Mouse (Mus musculus) forelimb bud, embryonic 11.5 days (tissue): Measurements from ENCODE around the gene Gm9821.

Source experiments
- DNase-seq: peaks from one replicate; pipeline ENCODE4 v3.0.0-alpha.2; 2012; ENCODE audit warnings: low read depth, low spot score

Gene Gm9821

DNA sequence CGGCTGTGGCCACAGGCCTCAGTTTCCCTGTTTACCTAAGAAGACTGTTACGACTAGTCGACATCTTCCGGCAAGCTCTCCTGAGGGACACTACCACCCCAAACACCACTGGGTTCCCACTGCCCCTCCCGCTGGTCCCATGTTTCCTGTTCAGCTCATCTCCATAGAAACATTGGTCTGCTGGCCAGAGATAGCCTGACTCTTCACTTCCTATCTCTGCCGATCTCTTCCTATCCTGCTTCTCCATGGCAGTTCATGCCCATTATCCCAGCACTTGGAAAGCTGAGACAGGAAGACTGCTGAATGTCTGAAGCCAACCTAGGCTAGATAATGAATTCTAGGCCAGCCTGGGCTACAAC is 2.6 kb downstream of the Gm9821 start:
- no peak for DNase-seq

DNA sequence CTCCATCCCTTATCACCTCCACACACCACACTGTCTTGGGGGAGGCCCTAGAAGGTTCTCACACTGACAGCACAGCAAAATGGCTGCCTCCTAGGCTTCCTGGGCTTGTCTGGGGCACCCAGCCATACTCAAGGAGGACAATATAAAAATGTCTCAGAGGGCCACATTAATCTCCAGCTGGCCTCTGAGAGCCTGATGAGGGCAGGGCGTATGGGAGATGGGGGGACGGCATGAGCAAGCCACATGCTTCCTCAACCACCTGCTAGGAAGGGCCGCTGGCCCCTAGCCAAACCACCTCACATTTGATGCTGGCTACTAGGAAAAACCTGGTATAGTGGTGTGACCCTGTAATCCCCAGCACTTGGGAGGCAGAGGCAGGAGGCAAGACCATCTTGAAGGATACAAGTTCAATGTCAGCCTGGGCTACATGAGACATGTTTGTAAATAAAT is 3.3 kb downstream of the Gm9821 start:
- no peak for DNase-seq

DNA sequence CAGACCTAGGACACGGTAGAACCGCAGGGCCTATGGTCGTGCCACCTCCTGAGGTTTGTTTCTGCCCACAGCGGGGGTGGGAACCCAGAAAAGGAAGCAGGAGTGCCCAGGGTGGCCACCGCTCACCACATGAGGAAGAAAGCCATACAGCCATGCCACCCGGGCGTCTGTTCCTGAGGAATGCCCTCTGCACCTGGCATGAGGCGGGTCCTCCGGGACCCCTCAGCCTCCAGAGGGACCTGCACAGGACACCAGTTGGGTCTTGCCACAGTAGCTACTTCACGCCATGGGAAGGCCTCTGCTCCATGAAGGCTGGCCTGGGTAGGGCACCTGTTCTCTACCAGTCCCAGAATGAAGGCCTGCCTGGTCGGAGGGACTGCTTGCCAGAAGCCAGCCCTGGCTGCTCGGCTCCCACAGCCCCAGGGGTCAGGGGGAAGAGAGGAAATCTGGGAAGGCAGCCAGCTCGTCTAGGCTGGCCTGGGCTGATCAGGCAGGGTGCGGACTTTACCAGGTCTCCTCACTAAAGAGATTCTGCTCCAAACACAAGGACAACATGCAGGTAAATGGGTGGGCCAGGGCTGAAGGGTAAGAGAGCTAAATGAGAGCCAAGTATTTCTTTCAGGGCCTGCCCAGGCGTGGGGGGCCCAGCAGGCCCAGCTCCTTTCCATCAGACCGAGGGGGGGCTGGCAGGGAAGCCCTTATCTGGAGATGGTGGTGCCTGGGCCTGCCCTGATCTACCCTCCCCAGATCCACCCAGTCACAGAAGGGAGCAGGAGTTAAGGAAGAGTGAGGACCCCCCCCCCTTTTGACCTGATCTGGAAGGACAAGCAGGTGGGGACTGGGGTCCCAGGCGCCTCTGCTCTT is 4.1 kb downstream of the Gm9821 start:
- DNase-seq, result no peak

DNA sequence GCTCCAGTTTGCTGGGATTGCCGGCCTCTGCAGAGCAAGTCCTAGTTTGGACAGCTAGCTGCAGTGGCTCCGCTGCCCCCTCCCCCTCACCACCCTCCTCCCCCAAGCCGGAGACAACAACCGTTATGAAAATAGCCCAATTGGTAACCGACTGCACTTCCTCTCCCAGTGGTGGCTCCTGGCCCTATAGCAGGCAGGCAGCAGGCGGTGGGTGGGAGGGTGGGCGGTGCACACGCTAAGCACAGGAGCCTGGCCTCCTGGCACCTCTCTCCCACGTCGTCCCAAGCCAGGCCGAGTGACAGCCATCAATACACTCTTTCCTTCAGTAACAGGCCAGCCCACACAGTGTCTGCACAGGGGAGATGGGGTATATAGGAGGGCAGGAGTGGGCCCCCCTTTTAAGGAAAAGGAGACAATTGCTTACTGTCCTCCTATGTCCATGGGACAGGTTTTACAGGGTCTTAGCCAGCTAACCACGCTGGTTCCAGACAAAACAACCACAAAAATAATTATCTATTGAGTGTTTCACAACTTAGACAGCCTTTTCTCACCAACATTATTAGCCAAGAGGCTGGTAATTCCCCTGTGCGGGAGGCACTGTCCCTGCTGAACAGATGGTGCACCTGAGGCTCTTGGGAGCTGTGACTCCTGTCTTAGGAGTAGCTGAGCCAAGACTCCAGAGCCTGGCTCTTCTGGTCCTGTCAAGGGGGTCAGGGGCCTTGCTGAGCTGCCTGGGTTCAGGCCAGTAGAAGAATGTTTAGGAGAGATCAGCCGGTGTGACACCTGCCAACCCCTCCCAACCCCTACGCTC is 5.0 kb downstream of the Gm9821 start:
- DNase-seq, result no peak

DNA sequence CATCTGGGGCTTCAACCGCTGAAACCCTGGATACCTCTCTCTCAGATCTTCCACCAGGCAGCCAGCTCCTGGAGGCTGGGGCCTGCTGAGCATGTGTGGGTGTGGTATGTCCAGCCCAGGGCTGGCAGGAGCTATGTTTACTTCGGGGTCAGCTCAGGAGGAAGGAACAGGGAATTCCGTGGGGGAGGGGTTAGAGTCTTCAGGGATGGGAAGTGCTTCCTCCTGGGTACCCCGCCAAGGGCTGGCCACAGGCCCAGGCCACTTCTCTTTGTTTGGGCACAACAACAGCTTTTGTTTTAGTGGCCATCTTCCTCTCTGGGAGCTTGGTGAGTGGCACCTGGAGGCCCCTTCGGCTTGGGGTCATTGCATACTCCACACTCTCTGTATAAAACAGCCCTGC is 8.3 kb downstream of the Gm9821 start:
- DNase-seq, result no peak

DNA sequence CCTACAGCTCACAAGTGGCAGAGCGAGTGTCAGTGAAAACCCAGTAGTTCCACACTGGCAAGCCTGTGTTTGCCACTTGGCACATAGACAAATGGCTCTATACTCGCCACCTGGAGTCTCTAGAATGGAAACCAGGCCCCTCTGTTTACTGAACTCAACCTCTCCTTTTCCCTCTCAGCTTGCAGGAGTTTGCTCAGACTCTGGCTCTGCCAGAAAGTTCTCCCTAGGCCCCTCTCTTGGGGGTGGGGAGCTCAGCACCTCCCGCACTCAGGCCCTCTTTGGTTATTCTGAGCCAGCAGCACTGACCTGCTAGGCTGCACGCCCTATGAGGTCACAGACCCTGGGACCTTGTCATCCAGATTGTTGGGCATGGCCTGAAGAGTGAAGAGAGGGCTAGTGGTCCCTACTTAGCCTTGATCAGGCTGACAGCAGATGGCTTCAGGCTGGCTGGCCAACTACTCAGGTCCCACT is 9.7 kb downstream of the Gm9821 start:
- DNase-seq, result no peak

DNA sequence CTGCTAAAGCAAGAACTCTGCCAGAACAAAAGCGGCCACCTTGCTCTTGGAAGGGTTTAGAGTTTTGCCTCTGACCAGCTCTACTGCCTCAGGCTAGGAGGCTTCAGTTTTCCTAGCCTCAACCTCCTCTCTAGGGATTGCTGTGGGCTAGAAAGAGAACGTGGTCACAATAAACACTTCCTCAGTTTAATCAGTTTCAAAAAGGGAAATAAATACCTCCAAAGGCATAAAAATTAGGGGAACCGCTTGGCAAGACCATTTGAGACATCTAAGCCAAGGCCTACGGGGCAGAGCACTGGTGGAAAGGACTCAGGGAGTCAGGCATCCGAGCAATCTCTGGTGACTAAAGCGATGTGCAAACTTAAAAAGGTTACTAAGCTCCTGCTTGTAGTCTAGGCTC is 10.4 kb downstream of the Gm9821 start:
- DNase-seq, result no peak

DNA sequence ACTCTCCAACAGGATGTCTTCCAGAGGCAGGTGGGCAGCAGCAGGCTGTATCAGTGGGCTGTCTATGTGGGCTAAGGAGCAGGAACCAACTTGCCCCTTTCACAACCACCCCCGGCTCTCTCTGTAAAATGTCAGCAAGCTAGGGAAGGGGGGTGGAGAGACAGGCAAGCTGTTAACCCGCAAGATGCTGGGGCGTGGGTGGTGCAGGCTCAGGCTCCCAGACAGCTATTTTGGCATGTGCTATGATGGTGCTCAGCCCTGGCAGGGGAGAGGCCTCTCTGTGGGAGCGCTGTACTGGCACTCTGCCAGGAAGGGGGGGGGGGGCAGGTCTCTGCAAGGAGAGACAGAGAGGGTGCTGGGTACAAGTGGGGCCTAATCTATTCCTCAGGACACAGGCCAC is 11.6 kb downstream of the Gm9821 start:
- no peak for DNase-seq

DNA sequence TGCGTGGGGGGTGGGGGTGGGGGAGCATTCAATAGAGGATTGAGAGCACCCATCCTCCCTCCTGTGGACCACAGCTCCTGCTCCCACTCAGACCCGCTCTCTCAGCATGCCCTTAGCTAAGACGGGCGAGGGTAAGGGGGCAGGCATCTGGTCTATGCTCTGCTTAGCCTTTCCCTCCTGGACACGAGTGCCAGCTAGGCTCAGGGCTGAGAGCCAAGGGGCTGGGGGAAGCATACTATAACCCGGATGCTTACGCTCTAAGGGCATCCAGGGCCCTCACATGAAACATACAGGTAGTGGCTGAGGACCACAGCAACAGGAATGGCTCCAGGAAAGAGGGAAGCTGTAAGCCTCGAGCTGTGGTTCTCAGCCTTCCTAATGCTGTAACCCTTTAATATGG is 12.5 kb downstream of the Gm9821 start:
- DNase-seq, result no peak

DNA sequence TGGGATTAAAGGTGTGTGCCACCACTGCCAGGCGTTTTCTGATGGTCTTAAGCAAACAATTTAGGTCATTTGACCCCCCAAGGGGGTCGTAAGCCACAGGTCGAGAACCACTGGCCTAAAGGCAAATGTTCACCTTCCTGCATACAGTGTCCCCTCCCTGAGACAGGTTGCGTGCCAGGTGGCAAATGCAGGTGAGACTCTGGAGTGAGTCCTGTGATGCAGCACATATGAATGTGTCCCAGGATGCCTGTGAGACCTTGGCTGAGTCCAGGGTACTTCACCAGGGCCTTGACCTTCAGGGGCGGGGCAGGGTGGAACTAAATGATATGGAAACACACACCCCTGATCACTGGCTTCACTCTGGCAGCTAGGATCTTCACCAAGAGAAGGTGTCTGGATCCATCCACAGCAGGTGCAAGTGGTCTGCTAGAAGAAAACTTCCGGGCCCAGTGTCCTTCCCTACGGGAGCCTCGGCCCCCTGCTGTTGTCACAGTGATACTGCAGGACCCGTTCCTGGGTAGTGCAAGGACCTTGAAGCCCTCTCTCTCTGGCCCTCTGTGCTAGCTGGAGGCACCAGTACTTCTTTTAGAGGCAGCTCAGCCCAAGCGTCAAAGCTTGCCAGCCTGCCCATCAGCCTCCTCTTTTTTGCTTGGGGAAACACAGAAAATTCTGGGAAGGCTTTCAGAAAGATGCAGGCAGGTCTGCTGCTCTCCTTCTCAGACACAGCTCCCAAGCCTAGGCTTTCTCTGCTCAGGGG is 13.4 kb downstream of the Gm9821 start:
- DNase-seq, result no peak

DNA sequence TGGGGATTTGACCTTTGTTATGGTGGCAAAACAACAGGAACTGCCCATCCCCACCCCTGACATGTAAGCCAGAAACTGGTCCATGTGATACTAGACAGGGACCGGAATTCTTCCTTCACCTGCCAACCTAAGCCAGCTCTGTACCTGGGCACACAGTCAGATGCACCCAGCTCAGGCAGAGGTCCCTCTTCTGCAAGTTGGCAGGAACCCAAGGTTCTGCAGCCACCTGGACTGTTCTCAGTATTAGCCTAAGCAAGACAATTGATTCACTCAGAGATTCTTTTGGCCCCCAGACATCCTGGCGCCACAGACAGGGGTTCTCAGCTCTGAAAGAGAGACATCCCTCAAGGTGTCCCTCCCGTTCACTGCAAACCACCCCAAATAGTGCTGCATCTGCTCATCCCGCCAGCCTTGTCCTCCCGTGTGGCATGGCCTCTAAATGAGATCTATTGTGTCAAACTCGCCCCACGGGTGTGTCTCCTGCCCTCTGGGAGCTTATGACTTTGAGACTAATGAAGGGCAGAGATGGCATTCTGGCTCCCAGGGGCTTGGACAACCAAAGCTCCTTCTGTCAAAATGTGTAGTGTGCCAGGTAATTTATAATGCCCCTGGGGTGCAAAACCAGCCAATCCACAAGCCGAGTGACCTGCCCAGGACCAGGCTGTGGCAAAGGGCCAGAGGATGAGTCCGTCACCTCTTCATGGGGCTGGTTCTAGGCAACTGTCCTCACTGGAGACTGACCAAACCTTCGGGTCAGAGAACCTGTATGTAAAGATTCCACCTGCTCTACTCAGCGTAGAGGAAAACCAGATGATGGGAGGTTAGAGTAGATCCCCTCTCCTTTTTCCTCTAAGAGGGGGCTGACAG is 14.3 kb downstream of the Gm9821 start:
- DNase-seq, result no peak

DNA sequence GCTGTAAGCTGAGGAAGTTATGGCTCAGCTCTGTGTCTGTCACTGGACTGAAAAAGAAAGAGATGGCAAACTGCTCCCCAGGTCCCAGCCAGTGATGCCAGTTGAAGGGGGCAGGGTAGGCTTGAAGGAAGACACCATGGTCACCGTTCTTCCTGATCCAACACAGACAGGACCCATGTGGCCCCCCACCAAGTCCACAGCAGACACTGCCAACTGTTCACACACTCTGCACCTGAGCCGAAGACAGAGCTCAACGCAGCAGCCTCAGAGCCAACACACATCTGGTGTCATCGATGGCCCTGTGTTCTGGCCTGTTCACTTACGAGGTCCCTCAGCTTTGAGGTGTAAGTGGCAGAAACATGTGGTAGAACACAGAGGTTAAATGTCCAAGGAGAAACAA is 15.0 kb downstream of the Gm9821 start:
- DNase-seq, result no peak

DNA sequence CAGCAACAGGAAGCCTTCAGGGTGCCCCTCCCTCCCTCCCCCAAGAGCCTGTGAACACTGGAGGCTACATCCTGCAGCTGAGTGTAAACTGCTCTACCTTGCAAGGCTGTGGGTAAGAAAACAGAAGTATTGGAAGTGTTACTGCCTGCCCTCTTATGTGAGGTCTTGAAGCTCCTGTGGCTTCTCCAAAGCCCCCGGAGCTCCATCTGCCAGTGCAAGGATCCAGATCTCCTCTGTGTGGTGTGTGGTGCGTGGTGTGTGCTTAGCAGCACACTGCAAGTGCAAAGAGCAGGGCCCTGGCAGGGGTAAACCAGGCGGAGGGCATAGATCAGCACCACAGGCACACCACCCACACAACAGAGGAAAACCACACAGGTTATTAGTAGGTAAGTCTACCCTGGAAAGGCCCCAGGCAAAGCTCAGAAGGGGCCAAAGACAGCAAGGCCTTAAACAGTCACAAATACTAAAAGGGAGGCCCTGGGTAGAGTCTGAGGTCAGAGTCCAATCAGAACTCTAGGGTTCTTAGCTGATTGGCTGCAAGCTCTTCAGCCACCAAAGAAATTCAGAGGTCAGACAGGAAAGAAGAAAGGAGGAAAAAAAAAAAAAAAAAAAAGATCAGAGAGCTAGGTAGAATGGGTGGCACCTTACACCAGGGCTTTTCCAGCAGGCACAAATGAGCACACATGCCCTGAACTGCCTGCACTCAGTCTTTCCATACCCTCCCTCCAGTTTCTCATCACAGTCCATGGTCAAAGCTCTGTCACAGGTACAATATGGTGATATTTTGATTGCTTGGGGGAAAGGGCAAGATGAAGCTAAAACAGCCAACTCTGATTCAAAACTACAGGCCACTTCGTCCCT is 16.6 kb downstream of the Gm9821 start:
- DNase-seq, result no peak

DNA sequence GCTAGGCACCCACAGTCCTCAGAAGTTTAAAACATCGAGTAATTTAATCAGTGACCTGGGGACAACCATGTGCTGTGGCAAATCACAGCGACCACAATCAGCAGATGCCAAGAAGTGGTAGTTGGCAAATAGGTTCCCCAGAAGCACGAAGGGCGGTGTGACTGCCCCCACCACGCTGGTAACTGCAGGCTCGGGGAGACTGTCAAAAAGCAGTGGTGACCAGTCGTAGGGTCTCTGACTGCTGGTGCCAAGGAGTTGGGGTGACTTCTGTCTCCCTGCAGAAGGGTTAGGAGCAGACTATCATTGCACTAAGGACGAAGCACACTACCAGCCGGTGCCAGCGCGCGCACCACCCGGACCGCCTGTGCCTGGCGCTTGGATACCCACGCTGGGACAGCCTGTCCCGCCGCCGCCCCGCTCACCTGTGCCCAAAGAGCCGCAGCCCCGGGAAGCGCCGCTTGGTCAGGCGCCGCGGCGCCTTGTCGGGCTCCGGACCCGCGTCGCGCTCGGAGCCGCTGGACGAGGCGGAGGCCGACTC is 17.4 kb downstream of the Gm9821 start:
- DNase-seq, result no peak

DNA sequence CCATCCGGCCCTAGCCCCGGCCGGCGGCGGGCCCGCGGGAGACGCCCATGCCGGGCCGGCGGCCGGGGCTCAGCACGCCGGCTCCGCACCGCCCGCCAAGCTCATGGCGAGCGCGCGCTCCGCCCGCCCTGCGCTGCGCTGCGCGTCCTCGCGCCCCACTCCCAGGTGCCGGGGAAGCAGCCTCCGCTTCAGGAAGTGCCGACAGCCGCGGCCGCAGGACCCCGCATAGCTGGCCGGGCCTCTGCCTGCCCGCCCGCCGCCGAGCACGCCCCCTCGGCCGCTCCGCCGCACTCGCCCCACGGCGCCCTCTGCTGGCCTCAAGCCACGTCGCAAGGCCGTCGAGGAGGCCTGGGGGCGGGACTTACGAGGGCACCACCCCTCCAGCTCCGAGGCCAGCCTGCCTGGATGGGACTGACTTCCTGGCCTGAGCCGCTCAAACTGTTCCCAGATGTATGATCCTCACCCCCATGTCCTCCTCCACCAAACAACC is 18.0 kb downstream of the Gm9821 start:
- peak; percentile 92 for DNase-seq

DNA sequence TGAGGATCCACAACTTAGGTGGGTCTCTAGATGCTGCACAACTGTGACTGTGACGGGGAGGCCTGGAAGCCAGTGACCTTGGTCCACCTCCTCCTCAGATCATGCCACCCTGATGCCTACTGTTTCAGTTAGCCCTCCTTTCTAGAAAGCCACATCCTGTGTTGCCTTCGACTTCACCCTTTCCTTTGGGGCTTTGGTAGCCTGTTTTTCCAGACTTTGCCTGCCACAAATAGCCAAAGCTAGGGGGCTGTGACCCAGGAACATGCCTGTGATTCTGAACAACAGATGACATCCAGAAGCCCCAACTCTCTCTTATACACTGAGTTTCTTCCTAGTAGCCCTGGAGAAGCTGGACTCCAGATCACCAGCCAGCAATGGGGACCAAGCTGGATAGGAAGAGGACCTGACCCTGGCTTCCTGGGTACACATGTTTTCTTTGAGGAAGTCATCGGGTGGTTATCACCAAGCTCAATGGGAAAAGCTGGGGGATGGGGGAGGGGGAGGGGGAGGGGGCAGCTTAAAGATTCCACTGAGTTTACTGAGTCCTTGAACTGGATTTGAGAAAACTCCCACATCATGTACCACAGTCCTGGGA is 19.2 kb downstream of the Gm9821 start:
- no peak for DNase-seq

DNA sequence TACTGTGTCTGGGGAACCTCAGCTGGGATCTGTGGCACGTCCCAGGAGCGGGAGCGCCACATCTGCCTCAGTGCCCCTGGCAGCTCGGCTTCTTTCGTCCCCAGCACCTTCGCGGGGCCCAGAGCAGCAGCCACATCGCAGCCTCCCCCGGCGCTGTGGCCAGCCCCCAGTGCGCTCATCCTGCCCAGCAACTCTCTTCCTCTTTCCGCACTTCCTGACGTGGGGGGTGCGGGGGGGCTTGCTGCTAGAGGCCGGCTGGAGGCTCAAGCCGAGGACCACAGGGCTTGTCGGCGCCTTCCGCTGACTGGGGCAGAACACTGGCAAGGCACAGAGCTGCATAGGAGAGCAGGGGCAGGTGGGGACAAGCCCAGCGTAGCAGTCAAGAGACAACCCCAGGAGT is 19.9 kb downstream of the Gm9821 start:
- no peak for DNase-seq

DNA sequence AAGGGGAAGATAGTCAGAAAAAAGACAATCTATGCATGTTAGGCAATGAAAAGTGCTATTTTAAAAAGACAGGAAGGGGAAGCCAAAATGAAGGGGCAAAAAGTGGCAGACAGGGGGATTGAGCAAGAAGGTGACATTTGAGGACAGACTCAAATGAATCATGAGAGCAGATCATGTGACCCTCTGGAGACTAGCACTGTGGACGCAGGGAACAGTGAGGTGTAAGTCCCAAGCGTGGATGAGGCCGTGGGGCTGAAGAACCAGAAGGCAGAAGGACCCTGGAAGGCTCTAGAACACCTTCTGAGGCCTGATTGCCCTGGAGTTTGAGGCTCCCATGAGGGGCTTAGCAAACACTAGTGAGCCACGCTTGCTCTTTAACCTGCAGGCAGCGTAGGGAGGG is 20.9 kb downstream of the Gm9821 start:
- no peak for DNase-seq

DNA sequence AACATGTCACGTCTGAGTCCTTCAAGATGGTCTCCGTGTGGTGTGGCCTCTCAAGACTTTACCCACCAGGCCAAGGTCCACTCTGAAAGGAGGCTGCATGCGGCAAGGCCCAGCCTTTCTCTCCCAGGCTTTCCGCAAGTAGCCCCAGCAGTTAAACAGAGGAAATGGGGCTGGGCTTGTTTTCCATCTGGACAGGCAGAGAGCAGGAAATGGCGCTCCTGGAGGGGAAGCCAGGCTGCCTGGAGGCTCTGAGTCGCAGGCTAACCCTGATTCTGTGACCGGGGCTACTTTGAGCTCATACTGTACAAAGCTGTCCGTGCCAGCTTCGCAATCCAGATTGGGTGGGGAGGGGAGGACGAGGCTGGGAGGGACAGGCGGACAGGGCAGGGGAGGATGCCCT is 22.5 kb downstream of the Gm9821 start:
- no peak for DNase-seq
